Mouse (Mus musculus) CH12.LX (cell line): ENCODE measurements around the gene Atp2b4. TPM values are rescaled to one million over a fixed set of nuclear protein-coding genes. Genes with fewer than 3 reads are reported as not detected.
A peak's percentile ranks its signal among the peaks of the same experiment; 100 is the strongest.

ENCODE experiments used
- DNase-seq: peaks from one replicate; pipeline ENCODE4 v3.0.0-alpha.2; 2013; ENCODE audit errors: extremely low read depth
- H3K27ac ChIP-seq: 2 replicates; pipeline ENCODE4 v1.5.1; 2012; ENCODE audit warnings: low read depth, mild to moderate bottlenecking, control low read depth, moderate library complexity; ENCODE audit not compliant: insufficient read depth
- H3K27me3 ChIP-seq: replicated peaks from 2 replicates; pipeline ENCODE3; 2012; ENCODE audit warnings: inconsistent platforms
- H3K36me3 ChIP-seq, 2 experiments: replicated peaks in 1 of 2; 2 replicates each; pipeline versions ENCODE3 to v1.6.1; 2012; ENCODE audit warnings: inconsistent platforms in 1 of 2, low read length in 1 of 2, mild to moderate bottlenecking in 1 of 2, mixed read lengths in 1 of 2, moderate library complexity in 1 of 2; ENCODE audit not compliant: control insufficient read depth in 1 of 2, insufficient read depth in 1 of 2
- H3K4me1 ChIP-seq, 2 experiments: 2 replicates each; pipeline ENCODE4 v1.6.1; 2012; ENCODE audit warnings: inconsistent platforms in 1 of 2, moderate library complexity in 1 of 2; ENCODE audit not compliant: insufficient read depth in 2 of 2, control insufficient read depth in 1 of 2
- H3K4me2 ChIP-seq: 2 replicates; pipeline ENCODE4 v1.6.1; 2012; ENCODE audit warnings: low read depth, mild to moderate bottlenecking, control low read depth; ENCODE audit not compliant: poor library complexity, insufficient read depth, severe bottlenecking
- H3K4me3 ChIP-seq, 3 experiments: fragments of 150-350 bp in 1 of 3; sonication (generic) in 1 of 3; replicated peaks in 1 of 3; 2 replicates each; pipeline versions ENCODE3 to v1.5.1; 2011 to 2012; ENCODE audit warnings: low read depth in 2 of 3, low read length in 2 of 3, mild to moderate bottlenecking in 2 of 3, moderate library complexity in 2 of 3, control low read depth in 1 of 3, improper control_type of control experiment in 1 of 3, inconsistent platforms in 1 of 3, mixed read lengths in 1 of 3; ENCODE audit not compliant: poor library complexity in 1 of 3
- H3K79me2 ChIP-seq: replicated peaks from 2 replicates; pipeline ENCODE4 v1.6.1; 2012; ENCODE audit warnings: mild to moderate bottlenecking, moderate library complexity; ENCODE audit not compliant: control insufficient read depth, poor library complexity, insufficient read depth, severe bottlenecking; ENCODE audit errors: extremely low read depth
- H3K9ac ChIP-seq: 2 replicates; pipeline ENCODE4 v1.6.1; 2012; ENCODE audit warnings: low read depth, mild to moderate bottlenecking, control low read depth, moderate library complexity; ENCODE audit not compliant: insufficient read depth
- H3K9me3 ChIP-seq: replicated peaks from 2 replicates; pipeline ENCODE3; 2012; ENCODE audit warnings: low read length, inconsistent platforms, mixed read lengths
- BHLHE40 ChIP-seq: IDR thresholded peaks from 2 replicates; pipeline ENCODE4 v1.6.1; 2011; ENCODE audit warnings: mild to moderate bottlenecking, low read depth, low read length, improper control_type of control experiment
- CHD2 ChIP-seq: IDR thresholded peaks from 2 replicates; pipeline ENCODE4 v1.6.1; 2011; ENCODE audit warnings: low read length, improper control_type of control experiment
- ELF1 ChIP-seq: IDR thresholded peaks from 2 replicates; pipeline ENCODE4 v1.6.1; 2014; ENCODE audit warnings: low read depth, mild to moderate bottlenecking, inconsistent platforms, low read length, improper control_type of control experiment
- EP300 ChIP-seq: IDR thresholded peaks from 2 replicates; pipeline ENCODE4 v1.6.1; 2011; ENCODE audit warnings: low read length, improper control_type of control experiment
- ETS1 ChIP-seq: conservative IDR thresholded peaks from 2 replicates; pipeline ENCODE4 v1.6.1; 2012; ENCODE audit warnings: low read depth, mild to moderate bottlenecking, inconsistent platforms, low read length, improper control_type of control experiment, moderate library complexity
- IRF4 ChIP-seq: IDR thresholded peaks from 2 replicates; pipeline ENCODE4 v1.6.1; 2014; ENCODE audit warnings: low read depth, mild to moderate bottlenecking, inconsistent platforms, low read length, improper control_type of control experiment
- MAFK ChIP-seq: IDR thresholded peaks from 2 replicates; pipeline ENCODE4 v1.6.1; 2011; ENCODE audit warnings: low read length, improper control_type of control experiment; ENCODE audit not compliant: insufficient replicate concordance
- MAX ChIP-seq: IDR thresholded peaks from 2 replicates; pipeline ENCODE4 v1.6.1; 2011; ENCODE audit warnings: low read length, improper control_type of control experiment
- MAZ ChIP-seq: IDR thresholded peaks from 2 replicates; pipeline ENCODE4 v1.6.1; 2012; ENCODE audit warnings: low read depth, mild to moderate bottlenecking, inconsistent platforms, low read length, improper control_type of control experiment, moderate library complexity
- MEF2A ChIP-seq: IDR thresholded peaks from 2 replicates; pipeline ENCODE4 v1.6.1; 2014; ENCODE audit warnings: low read depth, mild to moderate bottlenecking, inconsistent platforms, low read length, improper control_type of control experiment, borderline replicate concordance
- MXI1 ChIP-seq: IDR thresholded peaks from 2 replicates; pipeline ENCODE4 v1.6.1; 2011; ENCODE audit warnings: mild to moderate bottlenecking, low read depth, low read length, improper control_type of control experiment
- NELFE ChIP-seq: IDR thresholded peaks from 2 replicates; pipeline ENCODE4 v1.6.1; 2011; ENCODE audit warnings: low read depth, low read length, improper control_type of control experiment
- POLR2A ChIP-seq: IDR thresholded peaks from 2 replicates; pipeline ENCODE4 v1.6.1; 2011; ENCODE audit warnings: low read depth, mild to moderate bottlenecking, improper control_type of control experiment, low read length
- POLR2AphosphoS2 ChIP-seq: IDR thresholded peaks from 2 replicates; pipeline ENCODE4 v1.6.1; 2011; ENCODE audit warnings: low read depth, low read length, improper control_type of control experiment
- RAD21 ChIP-seq: IDR thresholded peaks from 2 replicates; pipeline ENCODE4 v1.6.1; 2011; ENCODE audit warnings: low read depth, mild to moderate bottlenecking, low read length, improper control_type of control experiment, moderate library complexity
- SIN3A ChIP-seq: IDR thresholded peaks from 2 replicates; pipeline ENCODE4 v1.6.1; 2012; ENCODE audit warnings: low read length, improper control_type of control experiment, inconsistent platforms
- SMC3 ChIP-seq: IDR thresholded peaks from 2 replicates; pipeline ENCODE4 v1.6.1; 2011; ENCODE audit warnings: low read depth, low read length, improper control_type of control experiment
- USF1 ChIP-seq: IDR thresholded peaks from 2 replicates; pipeline ENCODE4 v1.6.1; 2014; ENCODE audit warnings: low read depth, mild to moderate bottlenecking, inconsistent platforms, low read length, improper control_type of control experiment
- dilution Hi-C: fragments of 300-500 bp; cut with MboI; formaldehyde crosslinking; loops from 2 replicates; pipeline ENCODE4 v1.14.3; 2020; ENCODE audit warnings: low sequenced_read_pairs; ENCODE audit not compliant: extremely low pct_unique_long_range_greater_than_20kb, extremely low pct_ligation_motif_present
- in situ Hi-C: fragments of 300-500 bp; cut with MboI; formaldehyde crosslinking; loops from 3 replicates; pipeline ENCODE4 v1.14.3; 2019; ENCODE audit warnings: low sequenced_read_pairs, low pct_ligation_motif_present, low pct_unique_long_range_greater_than_20kb, mixed read lengths
- polyA plus RNA-seq: library from polyadenylated mRNA; unstranded; fragments of >175 nt; gene quantifications from 2 replicates; pipeline ENCODE4 v1.2.1, GENCODE M21; 2012; ENCODE audit warnings: low read depth; ENCODE audit not compliant: insufficient read length
- total RNA-seq, 2 experiments: library from RNA; depleted of rRNA; stranded (reverse); fragments of 300-350 nt in 1 of 2; fragments of >200 nt in 1 of 2; gene quantifications; 2 replicates each; pipeline ENCODE4 v1.2.3; 2012 to 2014

Gene Atp2b4
- total and polyA plus RNA-seq, 3 experiments: 6.9 to 18.4 (median 17.5) TPM

- TF ChIP-seq POLR2AphosphoS2 (peak; percentile 81), SIN3A (peak; percentile 96), MAX (peak; percentile 97), NELFE (peak; percentile 82), RAD21 (no peak), MXI1 (peak; percentile 91), MAZ (no peak), MEF2A (peak; percentile 85), MAFK (0 out of 2 replicates have a peak, but pooled peaks have one; percentile 48), EP300 (no peak), POLR2A (peak; percentile 90), USF1 (peak; percentile 94), IRF4 (peak; percentile 54; the same call in 1 of the 2 replicates), BHLHE40 (peak; percentile 98)
Measured at GRCm38 (mm10) chr1:133661203-133661933, 139.5 kb downstream of the Atp2b4 start, which contains the start of gene Gm38394 (continued).

- DNase-seq: peak; percentile 40
- Histone ChIP-seq H3K4me2 (peak within 1 kb of the TSS; percentile 79), H3K27ac (peak within 1 kb of the TSS; percentile 62; the same call in 1 of the 2 replicates), H3K36me3 (peaks cover 17 to 39% of the 10 kb centered on the region in 2 experiments), H3K9me3 (no peaks in the 10 kb centered on the region), H3K27me3 (no peaks in the 10 kb centered on the region), H3K9ac (peak within 1 kb of the TSS; percentile 98), H3K4me1 (peaks cover 14 to 57% of the 10 kb centered on the region in 2 experiments), H3K79me2 (peaks cover 65% of the 10 kb centered on the region), H3K4me3 (peak within 1 kb of the TSS; percentile 78 to 93 (median 79))
- TF ChIP-seq ELF1 (0 out of 2 replicates have a peak, but pooled peaks have one; percentile 33), SMC3 (no peak), IRF4 (peak; percentile 20; the same call in 1 of the 2 replicates), NELFE (no peak), CHD2 (peak; percentile 84), SIN3A (peak; percentile 46; the same call in 1 of the 2 replicates), ETS1 (0 out of 2 replicates have a peak, but pooled peaks have one; percentile 10)
- in situ Hi-C loops (no loop called here), dilution Hi-C loops (no loop called here)
Measured at GRCm38 (mm10) chr1:133660466-133661202, 140.2 kb downstream of the Atp2b4 start, which contains the start of gene Zbed6. Gene Zbed6 (minus strand): TSS chr1:133660885.
